Mouse (Mus musculus): Measurements from ENCODE around the gene Trp53bp2. TPM values are rescaled to one million over a fixed set of nuclear protein-coding genes. Genes with fewer than 3 reads are reported as not detected.

Trp53bp2 gene
- polyA plus RNA-seq, 1 experiment from 2014 or later: 18.7 TPM

DNA sequence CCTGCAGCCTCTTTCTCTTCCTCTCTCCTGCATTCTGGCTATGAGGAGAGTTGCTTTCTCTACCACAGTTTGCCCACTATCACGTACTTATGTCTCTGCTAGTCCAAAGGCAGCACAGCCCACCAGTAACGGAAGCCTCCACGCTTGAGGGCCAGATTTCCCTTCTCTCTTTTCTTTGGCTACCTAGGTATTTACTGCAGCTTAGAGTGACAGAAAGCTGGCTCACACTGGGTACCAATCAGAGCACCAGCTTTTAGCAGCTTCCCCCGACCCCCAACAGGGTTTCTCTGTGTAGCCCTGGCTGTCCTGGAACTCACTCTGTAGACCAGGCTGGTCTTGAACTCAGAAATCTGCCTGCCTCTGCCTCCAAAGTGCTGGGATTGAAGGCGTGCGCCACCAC lies 31.5 kb upstream of the Trp53bp2 start:
- WGBS: 84% methylated on average over 6 of the region's 6 CpGs
- Histone ChIP-seq H3K4me2 (ENCODE audit: low read depth, low read length) (no peak overlapping the region), H3K27me3 (ENCODE audit: control insufficient read depth, insufficient read depth, low read length) (no peaks in the 10 kb centered on the region), H3K9ac (ENCODE audit: low read length) (no peak overlapping the region), H3K36me3 (ENCODE audit: control insufficient read depth, insufficient read depth, low read length) (no peaks in the 10 kb centered on the region), H3K4me3 (replicated peaks; ENCODE audit: low read length) (no peak overlapping the region), H3K27ac (ENCODE audit: low read length) (no peak overlapping the region), H3K4me1 (ENCODE audit: control insufficient read depth, insufficient read depth, low read length) (0 out of 2 replicates have a peak, but pooled peaks cover 5% of the 10 kb centered on the region), H3K9me3 (replicated peaks; ENCODE audit: control insufficient read depth, low read length) (no peaks in the 10 kb centered on the region)
- ATAC-seq (ENCODE audit: insufficient read depth, low FRiP score): no peak

GRCm38 (mm10) chr1:182378205-182378835 lies 30.7 kb upstream of the Trp53bp2 start:
- no peak overlapping the region for H3K27ac ChIP-seq (ENCODE audit: low read length)
- H3K4me1 ChIP-seq (ENCODE audit: control insufficient read depth, insufficient read depth, low read length): 0 out of 2 replicates have a peak, but pooled peaks cover 5% of the 10 kb centered on the region
- H3K36me3 ChIP-seq (ENCODE audit: control insufficient read depth, insufficient read depth, low read length): no peaks in the 10 kb centered on the region
- no peaks in the 10 kb centered on the region for H3K9me3 ChIP-seq (replicated peaks; ENCODE audit: control insufficient read depth, low read length)
- H3K4me3 ChIP-seq (replicated peaks; ENCODE audit: low read length): no peak overlapping the region
- H3K27me3 ChIP-seq (ENCODE audit: control insufficient read depth, insufficient read depth, low read length): no peaks in the 10 kb centered on the region
- H3K4me2 ChIP-seq (ENCODE audit: low read depth, low read length): no peak overlapping the region
- H3K9ac ChIP-seq (ENCODE audit: low read length): no peak overlapping the region
- ATAC-seq (ENCODE audit: insufficient read depth, low FRiP score): no peak
- 72% methylated on average over 11 of the region's 11 CpGs for WGBS

DNA sequence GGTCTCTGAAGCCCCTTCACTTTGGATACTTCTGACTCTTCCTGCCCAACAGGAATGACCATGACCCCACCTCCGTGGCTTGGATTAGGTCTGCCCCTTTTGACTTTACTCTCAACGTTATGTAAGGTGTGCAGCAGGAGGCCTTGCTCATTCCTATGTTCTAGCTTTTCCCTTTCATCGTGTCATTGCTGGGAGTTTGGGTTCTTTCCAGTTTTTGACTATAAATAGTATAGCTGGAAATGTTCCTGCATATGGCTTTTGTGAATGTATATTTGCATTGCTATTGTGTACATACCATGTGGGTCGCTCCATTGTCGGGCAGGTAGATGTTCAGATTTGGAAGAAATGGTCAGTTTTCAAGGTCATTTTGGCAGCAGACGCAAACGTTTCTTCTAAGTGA lies 30.1 kb upstream of the Trp53bp2 start:
- H3K27me3 ChIP-seq (ENCODE audit: control insufficient read depth, insufficient read depth, low read length): no peaks in the 10 kb centered on the region
- H3K36me3 ChIP-seq (ENCODE audit: control insufficient read depth, insufficient read depth, low read length): no peaks in the 10 kb centered on the region
- ATAC-seq (ENCODE audit: insufficient read depth, low FRiP score): no peak
- 0 out of 2 replicates have a peak, but pooled peaks cover 5% of the 10 kb centered on the region for H3K4me1 ChIP-seq (ENCODE audit: control insufficient read depth, insufficient read depth, low read length)
- H3K4me2 ChIP-seq (ENCODE audit: low read depth, low read length): no peak overlapping the region
- H3K4me3 ChIP-seq (replicated peaks; ENCODE audit: low read length): no peak overlapping the region
- no peak overlapping the region for H3K9ac ChIP-seq (ENCODE audit: low read length)
- no peak overlapping the region for H3K27ac ChIP-seq (ENCODE audit: low read length)
- 63% methylated on average over 7 of the region's 7 CpGs for WGBS
- H3K9me3 ChIP-seq (replicated peaks; ENCODE audit: control insufficient read depth, low read length): no peaks in the 10 kb centered on the region

DNA sequence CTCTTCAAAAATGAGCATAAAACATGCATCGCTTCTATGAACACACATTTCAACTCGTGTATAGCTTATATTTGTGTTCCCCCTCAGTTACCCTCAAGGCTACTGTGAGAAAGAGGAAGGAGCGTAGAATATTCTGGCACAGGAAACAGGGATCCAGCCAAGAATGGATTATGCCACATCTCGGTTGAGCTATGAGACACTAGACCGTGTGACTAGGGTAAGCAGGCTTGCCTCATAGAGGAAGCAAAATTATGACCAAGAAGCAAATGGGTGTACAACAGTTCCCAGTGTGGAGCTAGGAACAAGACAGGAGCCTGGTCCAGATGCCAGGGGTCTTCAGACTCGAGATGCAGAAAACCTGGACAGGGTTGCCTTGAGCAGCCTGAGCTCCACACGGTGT lies 28.3 kb upstream of the Trp53bp2 start:
- Histone ChIP-seq H3K27me3 (ENCODE audit: control insufficient read depth, insufficient read depth, low read length) (no peaks in the 10 kb centered on the region), H3K9ac (ENCODE audit: low read length) (no peak overlapping the region), H3K36me3 (ENCODE audit: control insufficient read depth, insufficient read depth, low read length) (no peaks in the 10 kb centered on the region), H3K4me3 (replicated peaks; ENCODE audit: low read length) (no peak overlapping the region), H3K4me2 (ENCODE audit: low read depth, low read length) (no peak overlapping the region), H3K27ac (ENCODE audit: low read length) (no peak overlapping the region), H3K9me3 (replicated peaks; ENCODE audit: control insufficient read depth, low read length) (no peaks in the 10 kb centered on the region), H3K4me1 (ENCODE audit: control insufficient read depth, insufficient read depth, low read length) (0 out of 2 replicates have a peak, but pooled peaks cover 5% of the 10 kb centered on the region)
- 72% methylated on average over 7 of the region's 7 CpGs for WGBS
- ATAC-seq (ENCODE audit: insufficient read depth, low FRiP score): no peak

DNA sequence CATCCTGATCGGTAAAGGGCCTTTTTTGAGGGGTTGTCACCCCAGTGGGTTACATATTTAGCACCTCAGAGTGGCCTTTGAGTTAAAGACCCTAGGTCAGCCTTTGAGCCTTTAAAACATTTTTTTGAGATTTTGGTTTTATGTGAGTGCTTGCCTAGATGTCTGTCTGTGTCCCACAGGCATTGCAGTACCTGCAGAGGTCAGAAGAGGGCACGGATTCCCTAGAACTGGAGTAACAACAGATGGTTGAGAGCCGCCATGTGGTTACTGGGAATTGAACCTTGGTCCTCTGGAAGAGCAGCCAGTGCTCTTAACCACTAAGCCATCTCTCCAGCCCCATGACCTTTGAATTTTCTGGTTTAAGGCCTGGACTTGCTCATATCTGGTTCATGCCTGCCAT lies 27.6 kb upstream of the Trp53bp2 start:
- ATAC-seq (ENCODE audit: insufficient read depth, low FRiP score): no peak
- Histone ChIP-seq H3K9ac (ENCODE audit: low read length) (no peak overlapping the region), H3K27me3 (ENCODE audit: control insufficient read depth, insufficient read depth, low read length) (no peaks in the 10 kb centered on the region), H3K27ac (ENCODE audit: low read length) (no peak overlapping the region), H3K9me3 (replicated peaks; ENCODE audit: control insufficient read depth, low read length) (no peaks in the 10 kb centered on the region), H3K4me3 (replicated peaks; ENCODE audit: low read length) (no peak overlapping the region), H3K36me3 (ENCODE audit: control insufficient read depth, insufficient read depth, low read length) (no peaks in the 10 kb centered on the region), H3K4me2 (ENCODE audit: low read depth, low read length) (no peak overlapping the region), H3K4me1 (ENCODE audit: control insufficient read depth, insufficient read depth, low read length) (0 out of 2 replicates have a peak, but pooled peaks cover 5% of the 10 kb centered on the region)
- 72% methylated on average over 3 of the region's 3 CpGs for WGBS

GRCm38 (mm10) chr1:182383096-182383495 lies 25.9 kb upstream of the Trp53bp2 start:
- Histone ChIP-seq H3K36me3 (ENCODE audit: control insufficient read depth, insufficient read depth, low read length) (no peaks in the 10 kb centered on the region), H3K9me3 (replicated peaks; ENCODE audit: control insufficient read depth, low read length) (no peaks in the 10 kb centered on the region), H3K9ac (ENCODE audit: low read length) (no peak overlapping the region), H3K4me2 (ENCODE audit: low read depth, low read length) (no peak overlapping the region), H3K27me3 (ENCODE audit: control insufficient read depth, insufficient read depth, low read length) (no peaks in the 10 kb centered on the region), H3K27ac (ENCODE audit: low read length) (no peak overlapping the region), H3K4me1 (ENCODE audit: control insufficient read depth, insufficient read depth, low read length) (0 out of 2 replicates have a peak, but pooled peaks cover 5% of the 10 kb centered on the region), H3K4me3 (replicated peaks; ENCODE audit: low read length) (no peak overlapping the region)
- 56% methylated on average over 9 of the region's 9 CpGs for WGBS
- ATAC-seq (ENCODE audit: insufficient read depth, low FRiP score): no peak

GRCm38 (mm10) chr1:182386449-182386848 lies 22.5 kb upstream of the Trp53bp2 start:
- H3K27me3 ChIP-seq (ENCODE audit: control insufficient read depth, insufficient read depth, low read length): no peaks in the 10 kb centered on the region
- no peak overlapping the region for H3K27ac ChIP-seq (ENCODE audit: low read length)
- H3K4me3 ChIP-seq (replicated peaks; ENCODE audit: low read length): no peak overlapping the region
- no peaks in the 10 kb centered on the region for H3K36me3 ChIP-seq (ENCODE audit: control insufficient read depth, insufficient read depth, low read length)
- peaks cover 2% of the 10 kb centered on the region; the same call in 1 of the 2 replicates for H3K4me1 ChIP-seq (ENCODE audit: control insufficient read depth, insufficient read depth, low read length)
- 83% methylated on average over 8 of the region's 8 CpGs for WGBS
- ATAC-seq (ENCODE audit: insufficient read depth, low FRiP score): no peak
- no peak overlapping the region for H3K4me2 ChIP-seq (ENCODE audit: low read depth, low read length)
- H3K9ac ChIP-seq (ENCODE audit: low read length): no peak overlapping the region
- H3K9me3 ChIP-seq (replicated peaks; ENCODE audit: control insufficient read depth, low read length): no peaks in the 10 kb centered on the region

GRCm38 (mm10) chr1:182388729-182389128 lies 20.2 kb upstream of the Trp53bp2 start:
- H3K9me3 ChIP-seq (replicated peaks; ENCODE audit: control insufficient read depth, low read length): no peaks in the 10 kb centered on the region
- no peak overlapping the region for H3K4me2 ChIP-seq (ENCODE audit: low read depth, low read length)
- WGBS: 45% methylated on average over 4 of the region's 4 CpGs
- H3K27me3 ChIP-seq (ENCODE audit: control insufficient read depth, insufficient read depth, low read length): no peaks in the 10 kb centered on the region
- H3K27ac ChIP-seq (ENCODE audit: low read length): no peak overlapping the region
- H3K9ac ChIP-seq (ENCODE audit: low read length): no peak overlapping the region
- H3K36me3 ChIP-seq (ENCODE audit: control insufficient read depth, insufficient read depth, low read length): no peaks in the 10 kb centered on the region
- H3K4me3 ChIP-seq (replicated peaks; ENCODE audit: low read length): no peak overlapping the region
- no peak for ATAC-seq (ENCODE audit: insufficient read depth, low FRiP score)
- peaks cover 2% of the 10 kb centered on the region; the same call in 1 of the 2 replicates for H3K4me1 ChIP-seq (ENCODE audit: control insufficient read depth, insufficient read depth, low read length)

- Histone ChIP-seq H3K4me3 (replicated peaks; ENCODE audit: low read length) (no peak overlapping the region), H3K27ac (ENCODE audit: low read length) (peak overlapping the region; percentile 74; the same call in 1 of the 2 replicates), H3K27me3 (ENCODE audit: control insufficient read depth, insufficient read depth, low read length) (no peaks in the 10 kb centered on the region), H3K4me2 (ENCODE audit: low read depth, low read length) (no peak overlapping the region), H3K9ac (ENCODE audit: low read length) (no peak overlapping the region), H3K9me3 (replicated peaks; ENCODE audit: control insufficient read depth, low read length) (no peaks in the 10 kb centered on the region), H3K4me1 (ENCODE audit: control insufficient read depth, insufficient read depth, low read length) (peaks cover 25% of the 10 kb centered on the region), H3K36me3 (ENCODE audit: control insufficient read depth, insufficient read depth, low read length) (no peaks in the 10 kb centered on the region)
- no peak for ATAC-seq (ENCODE audit: insufficient read depth, low FRiP score)
- WGBS: 63% methylated on average over 8 of the region's 8 CpGs
These were observed 10.8 kb upstream of the Trp53bp2 start for GRCm38 (mm10) chr1:182398171-182398570.

Measured in stomach, embryonic 16.5 days (tissue).